Mouse (Mus musculus): ENCODE measurements around the gene Speg. TPM values are rescaled to one million over a fixed set of nuclear protein-coding genes. Genes with fewer than 3 reads are reported as not detected.
A peak's percentile ranks its signal among the peaks of the same experiment; 100 is the strongest.

Speg gene
- polyA plus RNA-seq, 1 experiment: 19.8 TPM

DNA sequence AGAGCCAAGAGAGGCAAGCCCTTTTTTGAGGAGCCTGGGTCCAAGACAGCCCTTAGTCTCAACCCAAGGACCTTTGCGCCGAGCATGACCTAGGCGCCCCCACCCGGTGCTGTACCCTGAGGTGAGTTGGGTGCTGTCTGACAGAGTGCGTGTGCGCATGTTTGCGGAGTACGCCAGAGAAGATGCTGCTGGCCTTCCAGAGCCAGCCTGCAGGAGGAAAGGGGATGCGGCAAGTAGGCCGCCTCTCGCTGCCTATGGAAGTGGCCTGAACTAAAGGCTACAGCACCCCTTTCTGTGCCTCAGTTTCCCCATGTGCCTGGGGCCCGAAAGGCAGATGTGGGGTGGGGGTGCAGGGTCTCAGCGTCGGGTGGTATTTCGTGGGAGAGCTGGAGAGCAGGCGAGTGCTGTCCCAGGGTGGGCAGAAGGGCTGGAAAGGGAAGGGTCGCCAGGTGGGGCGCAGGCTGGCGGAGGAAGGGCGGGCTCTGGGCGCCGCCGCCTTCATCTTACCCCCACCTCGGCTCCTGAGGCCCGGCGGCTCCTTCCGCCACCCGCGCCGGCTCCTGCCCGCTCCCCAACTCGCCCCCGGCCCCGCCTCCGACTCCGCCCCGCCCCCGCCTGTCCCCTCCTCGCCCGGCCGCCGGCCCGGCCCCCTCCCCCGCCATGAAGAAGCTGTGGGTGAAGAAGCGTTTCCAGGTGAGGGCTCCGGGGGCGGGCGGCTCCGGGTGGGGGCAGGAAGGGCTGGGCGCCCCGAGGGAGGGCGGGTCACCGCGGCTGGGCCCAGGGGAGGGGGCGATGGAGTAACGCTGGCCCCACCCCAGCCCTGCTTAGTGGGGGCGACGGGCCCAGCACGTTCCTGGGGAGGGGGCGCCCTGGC, 6.6 kb downstream of the Speg start:
- Histone ChIP-seq H3K36me3 (ENCODE audit: control insufficient read depth, insufficient read depth, low read length, poor library complexity, severe bottlenecking) (no peaks in the 10 kb centered on the region), H3K27me3 (ENCODE audit: control insufficient read depth, insufficient read depth, low read length, poor library complexity, severe bottlenecking) (no peaks in the 10 kb centered on the region), H3K4me1 (ENCODE audit: control insufficient read depth, insufficient read depth, low read length) (no peaks in the 10 kb centered on the region), H3K4me3 (ENCODE audit: low read depth, low read length) (peak overlapping the region; percentile 76), H3K9me3 (replicated peaks; ENCODE audit: control insufficient read depth, insufficient read depth, low read length, poor library complexity, severe bottlenecking) (no peaks in the 10 kb centered on the region), H3K9ac (ENCODE audit: low read depth, poor library complexity, severe bottlenecking) (peak overlapping the region; percentile 62), H3K27ac (ENCODE audit: insufficient read depth, low read length) (0 out of 2 replicates have a peak overlapping the region, but pooled peaks have one; percentile 2)
- TF ChIP-seq CTCF (IDR thresholded peaks at IDR 0.05; ENCODE audit: low read depth, low read length) (no peak), POLR2A (IDR thresholded peaks at IDR 0.05; ENCODE audit: insufficient read depth, low read length) (no peak), EP300 (IDR thresholded peaks at IDR 0.05; ENCODE audit: insufficient read depth, low read depth, low read length) (no peak)

DNA sequence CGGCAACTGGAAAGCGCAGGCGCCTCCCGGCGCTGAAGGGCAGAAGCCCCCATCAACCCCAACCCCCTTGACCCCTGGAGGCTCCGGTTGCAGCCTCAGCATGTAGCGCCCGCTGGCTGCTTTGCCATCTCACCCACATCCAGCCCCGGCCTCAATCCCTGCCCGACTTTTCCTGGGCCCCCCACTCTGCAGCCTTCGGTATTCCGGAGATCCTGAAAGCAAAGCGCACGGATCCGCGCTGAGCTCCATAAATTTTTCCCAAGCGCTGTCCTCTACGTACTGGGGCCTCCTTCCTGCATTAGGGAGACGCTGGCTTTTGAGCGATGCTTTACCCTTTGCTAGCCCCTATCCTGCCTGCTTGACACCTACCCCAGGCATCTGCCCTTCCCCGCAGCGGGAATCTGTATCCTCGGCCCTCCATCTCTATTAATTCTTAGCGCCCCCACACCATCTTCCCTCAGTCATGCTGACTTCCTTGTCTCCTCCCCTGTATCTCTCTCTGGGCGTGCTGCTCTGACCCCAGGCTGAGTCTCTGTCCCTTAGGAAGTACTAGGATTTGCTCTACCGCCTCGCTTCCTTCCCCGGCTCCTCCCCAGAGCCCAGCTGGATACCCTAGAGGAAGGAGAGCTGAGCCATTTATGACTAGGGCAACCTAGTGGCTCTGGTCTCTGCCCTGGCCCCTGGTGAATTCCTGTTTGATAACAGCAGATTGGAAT, 7.4 kb downstream of the Speg start:
- Histone ChIP-seq H3K27me3 (ENCODE audit: control insufficient read depth, insufficient read depth, low read length, poor library complexity, severe bottlenecking) (no peaks in the 10 kb centered on the region), H3K36me3 (ENCODE audit: control insufficient read depth, insufficient read depth, low read length, poor library complexity, severe bottlenecking) (no peaks in the 10 kb centered on the region), H3K9me3 (replicated peaks; ENCODE audit: control insufficient read depth, insufficient read depth, low read length, poor library complexity, severe bottlenecking) (no peaks in the 10 kb centered on the region), H3K4me3 (ENCODE audit: low read depth, low read length) (peak overlapping the region; percentile 76), H3K4me1 (ENCODE audit: control insufficient read depth, insufficient read depth, low read length) (peaks cover under 1% of the 10 kb centered on the region), H3K27ac (ENCODE audit: insufficient read depth, low read length) (0 out of 2 replicates have a peak overlapping the region, but pooled peaks have one; percentile 20), H3K9ac (ENCODE audit: low read depth, poor library complexity, severe bottlenecking) (peak overlapping the region; percentile 62)
- TF ChIP-seq POLR2A (IDR thresholded peaks at IDR 0.05; ENCODE audit: insufficient read depth, low read length) (no peak), EP300 (IDR thresholded peaks at IDR 0.05; ENCODE audit: insufficient read depth, low read depth, low read length) (no peak), CTCF (IDR thresholded peaks at IDR 0.05; ENCODE audit: low read depth, low read length) (no peak)

DNA sequence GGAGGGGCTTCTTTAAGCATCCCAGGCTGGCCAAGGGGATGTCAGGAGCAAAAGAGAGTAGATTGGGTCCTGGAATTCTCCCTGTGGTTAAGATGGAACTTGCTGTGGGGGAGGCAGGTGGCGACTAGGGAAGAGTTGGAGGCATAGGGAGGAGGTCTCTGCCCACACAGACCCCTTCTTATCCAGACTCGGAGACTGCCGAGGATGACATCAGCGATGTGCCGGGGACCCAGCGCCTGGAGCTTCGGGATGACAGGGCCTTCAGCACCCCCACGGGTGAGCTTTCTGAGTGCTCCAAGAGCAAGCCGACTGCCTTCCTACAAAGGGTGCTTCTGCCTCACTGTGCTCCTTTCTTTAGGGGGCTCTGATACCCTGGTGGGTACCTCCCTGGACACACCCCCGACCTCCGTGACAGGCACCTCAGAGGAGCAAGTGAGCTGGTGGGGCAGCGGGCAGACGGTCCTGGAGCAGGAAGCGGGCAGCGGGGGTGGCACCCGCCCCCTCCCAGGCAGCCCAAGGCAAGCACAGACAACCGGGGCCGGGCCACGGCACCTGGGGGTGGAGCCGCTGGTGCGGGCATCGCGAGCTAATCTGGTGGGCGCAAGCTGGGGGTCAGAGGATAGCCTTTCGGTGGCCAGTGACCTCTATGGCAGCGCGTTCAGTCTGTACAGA, 9.5 kb downstream of the Speg start:
- H3K27ac ChIP-seq (ENCODE audit: insufficient read depth, low read length): no peak overlapping the region
- no peaks in the 10 kb centered on the region for H3K36me3 ChIP-seq (ENCODE audit: control insufficient read depth, insufficient read depth, low read length, poor library complexity, severe bottlenecking)
- H3K27me3 ChIP-seq (ENCODE audit: control insufficient read depth, insufficient read depth, low read length, poor library complexity, severe bottlenecking): peaks cover 3% of the 10 kb centered on the region; the same call in 1 of the 2 replicates
- no peak overlapping the region for H3K9ac ChIP-seq (ENCODE audit: low read depth, poor library complexity, severe bottlenecking)
- no peak overlapping the region for H3K4me3 ChIP-seq (ENCODE audit: low read depth, low read length)
- no peak for TF ChIP-seq CTCF (IDR thresholded peaks at IDR 0.05; ENCODE audit: low read depth, low read length)
- no peak for TF ChIP-seq EP300 (IDR thresholded peaks at IDR 0.05; ENCODE audit: insufficient read depth, low read depth, low read length)
- TF ChIP-seq POLR2A (IDR thresholded peaks at IDR 0.05; ENCODE audit: insufficient read depth, low read length): no peak
- H3K9me3 ChIP-seq (replicated peaks; ENCODE audit: control insufficient read depth, insufficient read depth, low read length, poor library complexity, severe bottlenecking): no peaks in the 10 kb centered on the region
- peaks cover 4% of the 10 kb centered on the region for H3K4me1 ChIP-seq (ENCODE audit: control insufficient read depth, insufficient read depth, low read length)

GRCm38 (mm10) chr1:75385142-75385730, 10.1 kb downstream of the Speg start:
- H3K27me3 ChIP-seq (ENCODE audit: control insufficient read depth, insufficient read depth, low read length, poor library complexity, severe bottlenecking): peaks cover 3% of the 10 kb centered on the region; the same call in 1 of the 2 replicates

GRCm38 (mm10) chr1:75386149-75386548, 11.1 kb downstream of the Speg start:
- H3K4me1 ChIP-seq (ENCODE audit: control insufficient read depth, insufficient read depth, low read length): peaks cover 4% of the 10 kb centered on the region
- H3K9me3 ChIP-seq (replicated peaks; ENCODE audit: control insufficient read depth, insufficient read depth, low read length, poor library complexity, severe bottlenecking): no peaks in the 10 kb centered on the region
- TF ChIP-seq EP300 (IDR thresholded peaks at IDR 0.05; ENCODE audit: insufficient read depth, low read depth, low read length) (no peak), CTCF (IDR thresholded peaks at IDR 0.05; ENCODE audit: low read depth, low read length) (no peak), POLR2A (IDR thresholded peaks at IDR 0.05; ENCODE audit: insufficient read depth, low read length) (no peak)
- H3K4me3 ChIP-seq (ENCODE audit: low read depth, low read length): no peak overlapping the region
- H3K27me3 ChIP-seq (ENCODE audit: control insufficient read depth, insufficient read depth, low read length, poor library complexity, severe bottlenecking): peaks cover 3% of the 10 kb centered on the region; the same call in 1 of the 2 replicates
- H3K9ac ChIP-seq (ENCODE audit: low read depth, poor library complexity, severe bottlenecking): no peak overlapping the region
- H3K36me3 ChIP-seq (ENCODE audit: control insufficient read depth, insufficient read depth, low read length, poor library complexity, severe bottlenecking): no peaks in the 10 kb centered on the region
- H3K27ac ChIP-seq (ENCODE audit: insufficient read depth, low read length): no peak overlapping the region

More at GRCm38 (mm10) chr1:75385142-75385730, 10.1 kb downstream of the Speg start:
- H3K36me3 ChIP-seq (ENCODE audit: control insufficient read depth, insufficient read depth, low read length, poor library complexity, severe bottlenecking): no peaks in the 10 kb centered on the region
- no peak overlapping the region for H3K4me3 ChIP-seq (ENCODE audit: low read depth, low read length)
- TF ChIP-seq EP300 (IDR thresholded peaks at IDR 0.05; ENCODE audit: insufficient read depth, low read depth, low read length) (no peak), POLR2A (IDR thresholded peaks at IDR 0.05; ENCODE audit: insufficient read depth, low read length) (no peak), CTCF (IDR thresholded peaks at IDR 0.05; ENCODE audit: low read depth, low read length) (no peak)
- H3K9ac ChIP-seq (ENCODE audit: low read depth, poor library complexity, severe bottlenecking): no peak overlapping the region
- no peaks in the 10 kb centered on the region for H3K9me3 ChIP-seq (replicated peaks; ENCODE audit: control insufficient read depth, insufficient read depth, low read length, poor library complexity, severe bottlenecking)
- H3K4me1 ChIP-seq (ENCODE audit: control insufficient read depth, insufficient read depth, low read length): peaks cover 4% of the 10 kb centered on the region
- H3K27ac ChIP-seq (ENCODE audit: insufficient read depth, low read length): no peak overlapping the region

All from ES-Bruce4 (cell line).